Mouse (Mus musculus): ENCODE data around the gene Gtpbp3. TPM values are rescaled to one million over a fixed set of nuclear protein-coding genes. Genes with fewer than 3 reads are reported as not detected.

The Gtpbp3 gene
- total and polyA plus RNA-seq, 3 experiments = 49.4 to 50.1 TPM; not detected in 1

DNA sequence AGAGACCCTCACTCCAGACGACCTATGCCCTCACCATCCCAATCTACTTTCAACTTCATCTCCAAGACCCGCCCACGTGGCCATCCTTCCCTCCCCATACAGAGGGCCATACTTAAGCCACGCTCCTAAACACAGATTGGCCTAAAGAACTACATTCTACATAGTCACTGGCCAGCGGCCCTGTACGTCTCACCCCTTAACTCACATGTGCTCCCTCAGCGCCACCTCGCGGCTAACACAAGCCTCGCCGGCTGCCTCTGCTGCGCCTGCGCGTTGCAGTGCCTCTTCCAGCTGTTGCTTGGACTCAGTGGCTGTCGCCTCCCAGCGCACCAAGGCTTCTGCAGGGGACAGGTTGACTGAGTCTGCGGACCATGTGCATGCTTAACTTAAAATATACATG lies 33.7 kb downstream of the Gtpbp3 start:
- 0 out of 4 replicates have a peak, but pooled peaks cover 0 to 3% of the 10 kb centered on the region in 2 experiments for H3K4me1 ChIP-seq (ENCODE audit: control insufficient read depth in 1 of 2, insufficient read depth in 2 of 2, low read length in 2 of 2)
- peaks cover 0 to 2% of the 10 kb centered on the region in 2 experiments; a peak in 2 of 4 replicates for H3K27me3 ChIP-seq (ENCODE audit: control insufficient read depth in 1 of 2, insufficient read depth in 2 of 2, low read length in 2 of 2)
- peak; percentile 97 for DNase-seq (ENCODE audit: low read depth, low spot score)
- H3K4me3 ChIP-seq (ENCODE audit: control insufficient read depth in 1 of 2, insufficient read depth in 1 of 2, low read depth in 2 of 2, low read length in 2 of 2) = peak overlapping the region; percentile 35 to 39
- H3K27ac ChIP-seq (ENCODE audit: control insufficient read depth, low read depth, low read length) = no peak overlapping the region
- no peaks in the 10 kb centered on the region; a peak in 1 of 4 replicates for H3K36me3 ChIP-seq (ENCODE audit: control insufficient read depth in 1 of 2, insufficient read depth in 2 of 2, low read length in 2 of 2)
- no peaks in the 10 kb centered on the region for H3K79me2 ChIP-seq (ENCODE audit: control insufficient read depth, insufficient read depth, low read length, poor library complexity)
- no peaks in the 10 kb centered on the region for H3K9me3 ChIP-seq (replicated peaks; ENCODE audit: insufficient read depth, low read length)
- H3K9ac ChIP-seq (ENCODE audit: control insufficient read depth, low read depth, low read length, poor library complexity, severe bottlenecking) = peak overlapping the region; percentile 42; the same call in 1 of the 2 replicates
- TF ChIP-seq JUND (IDR thresholded peaks at IDR 0.05; ENCODE audit: low read depth, low read length) (no peak), TBP (IDR thresholded peaks at IDR 0.05; ENCODE audit: low read depth, low read length) (0 out of 2 replicates have a peak, but pooled peaks have one; percentile 26), MYC (IDR thresholded peaks at IDR 0.05; ENCODE audit: low read depth, low read length) (peak; percentile 94), POLR2A (IDR thresholded peaks at IDR 0.05; ENCODE audit: control insufficient read depth in 1 of 2, insufficient read depth in 1 of 2, low read depth in 1 of 2, low read length in 2 of 2, poor library complexity in 1 of 2) (peak in 1 of 2 experiments; percentile 30; a peak in 1 of 4 replicates), EP300 (IDR thresholded peaks at IDR 0.05; ENCODE audit: low read depth in 1 of 2, low read length in 2 of 2) (no peak), NRF1 (IDR thresholded peaks at IDR 0.05; ENCODE audit: insufficient read depth, low read depth, low read length, poor library complexity, severe bottlenecking) (peak; percentile 97), MAX (IDR thresholded peaks at IDR 0.05; ENCODE audit: low read length) (peak; percentile 91), ZNF384 (IDR thresholded peaks at IDR 0.05; ENCODE audit: low read depth, low read length) (0 out of 2 replicates have a peak, but pooled peaks have one; percentile 28), RCOR1 (IDR thresholded peaks at IDR 0.05; ENCODE audit: low read depth, low read length) (no peak), ELF1 (IDR thresholded peaks at IDR 0.05; ENCODE audit: low read depth, low read length) (0 out of 2 replicates have a peak, but pooled peaks have one; percentile 24), BHLHE40 (IDR thresholded peaks at IDR 0.05; ENCODE audit: borderline replicate concordance, low read depth, low read length) (no peak), SMC3 (IDR thresholded peaks at IDR 0.05; ENCODE audit: low read depth, low read length) (peak; percentile 86), ZKSCAN1 (IDR thresholded peaks at IDR 0.05; ENCODE audit: low read depth, low read length) (no peak), MEF2A (IDR thresholded peaks at IDR 0.05; ENCODE audit: extremely low read depth, insufficient replicate concordance, low read depth, low read length, poor library complexity, severe bottlenecking) (no peak), TAL1 (IDR thresholded peaks at IDR 0.05; ENCODE audit: low read length) (no peak), CTCF (IDR thresholded peaks at IDR 0.05 in 2 of 3, conservative IDR thresholded peaks at IDR 0.05 in 1 of 3; ENCODE audit: control insufficient read depth in 1 of 3, insufficient read depth in 1 of 3, low read depth in 2 of 3, low read length in 3 of 3, poor library complexity in 1 of 3, severe bottlenecking in 1 of 3) (peak; percentile 84 to 97 (median 94)), POLR2AphosphoS2 (IDR thresholded peaks at IDR 0.05; ENCODE audit: low read length) (no peak), RAD21 (IDR thresholded peaks at IDR 0.05; ENCODE audit: low read depth, low read length) (peak; percentile 66), POLR2AphosphoS5 (IDR thresholded peaks at IDR 0.05; ENCODE audit: borderline replicate concordance, low read depth, low read length) (no peak), HCFC1 (IDR thresholded peaks at IDR 0.05; ENCODE audit: low read depth, low read length) (peak; percentile 69), CHD2 (IDR thresholded peaks at IDR 0.05; ENCODE audit: low read length) (no peak), KAT2A (conservative IDR thresholded peaks at IDR 0.05; ENCODE audit: low read depth, low read length) (no peak), E2F4 (IDR thresholded peaks at IDR 0.05; ENCODE audit: borderline replicate concordance, low read depth, low read length) (no peak), UBTF (IDR thresholded peaks at IDR 0.05; ENCODE audit: borderline replicate concordance, insufficient read depth, low read depth, low read length) (no peak), SIN3A (IDR thresholded peaks at IDR 0.05; ENCODE audit: low read length) (peak; percentile 52; the same call in 1 of the 2 replicates), MXI1 (IDR thresholded peaks at IDR 0.05; ENCODE audit: low read depth, low read length) (peak; percentile 35; the same call in 1 of the 2 replicates), ZMIZ1 (IDR thresholded peaks at IDR 0.05; ENCODE audit: low read depth, low read length) (no peak), USF2 (IDR thresholded peaks at IDR 0.05; ENCODE audit: borderline replicate concordance in 1 of 2, insufficient read depth in 1 of 2, low read depth in 1 of 2, low read length in 2 of 2) (no peak), GABPA (IDR thresholded peaks at IDR 0.05; ENCODE audit: low read depth, low read length) (no peak), USF1 (IDR thresholded peaks at IDR 0.05; ENCODE audit: low read depth, low read length) (peak; percentile 79), NELFE (IDR thresholded peaks at IDR 0.05; ENCODE audit: low read depth, low read length) (no peak), ETS1 (IDR thresholded peaks at IDR 0.05; ENCODE audit: low read depth, low read length) (no peak), GATA1 (IDR thresholded peaks at IDR 0.05; ENCODE audit: low read depth, low read length) (no peak), MAFK (IDR thresholded peaks at IDR 0.05; ENCODE audit: borderline replicate concordance, low read depth, low read length) (no peak), MAZ (IDR thresholded peaks at IDR 0.05; ENCODE audit: low read depth, low read length) (peak; percentile 60; the same call in 1 of the 2 replicates), MYB (IDR thresholded peaks at IDR 0.05; ENCODE audit: low read depth, low read length) (no peak), ZC3H11A (IDR thresholded peaks at IDR 0.05; ENCODE audit: low read depth, low read length) (peak; percentile 57)

All from MEL (cell line).